Mouse (Mus musculus): ENCODE measurements around the gene Spsb2.

GRCm38 (mm10) chr6:124820891-124821290 is 12.4 kb downstream of the Spsb2 start:
- TF ChIP-seq GATA1 (IDR thresholded peaks at IDR 0.05; ENCODE audit: low read length) (no peak), TAL1 (IDR thresholded peaks at IDR 0.05; ENCODE audit: low read length) (no peak)
